Mouse (Mus musculus): ENCODE data around the gene Lhb. TPM values are rescaled to one million over a fixed set of nuclear protein-coding genes. Genes with fewer than 3 reads are reported as not detected.

The Lhb gene
- polyA plus RNA-seq, 1 experiment from 2014 or later: 1.5 TPM

Other genes starting within 250 kb of the Lhb start
- not detected in 2 replicates for gene Gfy, start 241.3 kb upstream of the Lhb start, polyA plus RNA-seq (2016; fragmentation: Nextera tagmentation; extraction: Ambion mirVana)
- not detected in 2 replicates for gene Pth2, start 239.8 kb upstream of the Lhb start, polyA plus RNA-seq (2016; fragmentation: Nextera tagmentation; extraction: Ambion mirVana)
- 0.64 and 0.80 TPM in 2 replicates for gene Ccdc155, start 215.9 kb upstream of the Lhb start, polyA plus RNA-seq (2016; fragmentation: Nextera tagmentation; extraction: Ambion mirVana)
- 1.8 and 2.1 TPM in 2 replicates for gene Dkkl1, start 208.7 kb upstream of the Lhb start, polyA plus RNA-seq (2016; fragmentation: Nextera tagmentation; extraction: Ambion mirVana)
- 324 and 370 TPM in 2 replicates for gene Tead2, start 205.1 kb upstream of the Lhb start, polyA plus RNA-seq (2016; fragmentation: Nextera tagmentation; extraction: Ambion mirVana)
- gene Cd37, start 181.7 kb upstream of the Lhb start, polyA plus RNA-seq (2016; fragmentation: Nextera tagmentation; extraction: Ambion mirVana): 1.0 and 1.1 TPM in 2 replicates
- 0.26 TPM in 1 of 2 replicates, not detected in the other for gene Slc6a16, start 179.7 kb upstream of the Lhb start, polyA plus RNA-seq (2016; fragmentation: Nextera tagmentation; extraction: Ambion mirVana)
- not detected in 2 replicates for gene Slc6a21, start 143.3 kb upstream of the Lhb start, polyA plus RNA-seq (2016; fragmentation: Nextera tagmentation; extraction: Ambion mirVana)
- 10.5 and 12.5 TPM in 2 replicates for gene Trpm4, start 87.0 kb upstream of the Lhb start, polyA plus RNA-seq (2016; fragmentation: Nextera tagmentation; extraction: Ambion mirVana)
- gene Hrc, start 85.5 kb upstream of the Lhb start, polyA plus RNA-seq (2016; fragmentation: Nextera tagmentation; extraction: Ambion mirVana): 0.36 and 0.42 TPM in 2 replicates
- gene Ppfia3, start 53.8 kb upstream of the Lhb start, polyA plus RNA-seq (2016; fragmentation: Nextera tagmentation; extraction: Ambion mirVana): 8.4 and 12.9 TPM in 2 replicates
- 0.89 and 1.5 TPM in 2 replicates for gene Lin7b, start 50.2 kb upstream of the Lhb start, polyA plus RNA-seq (2016; fragmentation: Nextera tagmentation; extraction: Ambion mirVana)
- 223 and 271 TPM in 2 replicates for gene Snrnp70, start 25.1 kb upstream of the Lhb start, polyA plus RNA-seq (2016; fragmentation: Nextera tagmentation; extraction: Ambion mirVana)
- 0.07 TPM in 1 of 2 replicates, not detected in the other for gene Kcna7, start 15.2 kb upstream of the Lhb start, polyA plus RNA-seq (2016; fragmentation: Nextera tagmentation; extraction: Ambion mirVana)
- gene Ntf5, start 7.1 kb upstream of the Lhb start, polyA plus RNA-seq (2016; fragmentation: Nextera tagmentation; extraction: Ambion mirVana): 1.0 and 1.1 TPM in 2 replicates
- 43.2 and 45.7 TPM in 2 replicates for gene Gys1, start 14.0 kb downstream of the Lhb start, polyA plus RNA-seq (2016; fragmentation: Nextera tagmentation; extraction: Ambion mirVana)
- gene Ruvbl2, start 17.3 kb downstream of the Lhb start, polyA plus RNA-seq (2016; fragmentation: Nextera tagmentation; extraction: Ambion mirVana): 192 and 212 TPM in 2 replicates
- 5,819 and 7,209 TPM in 2 replicates for gene Ftl1, start 39.1 kb downstream of the Lhb start, polyA plus RNA-seq (2016; fragmentation: Nextera tagmentation; extraction: Ambion mirVana)
- gene Bax, start 46.1 kb downstream of the Lhb start, polyA plus RNA-seq (2016; fragmentation: Nextera tagmentation; extraction: Ambion mirVana): 264 and 295 TPM in 2 replicates
- gene Tulp2, start 61.1 kb downstream of the Lhb start, polyA plus RNA-seq (2016; fragmentation: Nextera tagmentation; extraction: Ambion mirVana): 0.47 and 1.2 TPM in 2 replicates
- gene Gm45808, start 66.0 kb downstream of the Lhb start, polyA plus RNA-seq (2016; fragmentation: Nextera tagmentation; extraction: Ambion mirVana): not detected in 2 replicates
- 4.8 and 6.7 TPM in 2 replicates for gene Dhdh, start 68.0 kb downstream of the Lhb start, polyA plus RNA-seq (2016; fragmentation: Nextera tagmentation; extraction: Ambion mirVana)
- gene Nucb1, start 89.6 kb downstream of the Lhb start, polyA plus RNA-seq (2016; fragmentation: Nextera tagmentation; extraction: Ambion mirVana): 110 and 115 TPM in 2 replicates
- gene Ppp1r15a, start 105.4 kb downstream of the Lhb start, polyA plus RNA-seq (2016; fragmentation: Nextera tagmentation; extraction: Ambion mirVana): 18.6 and 20.2 TPM in 2 replicates
- 4.1 and 4.5 TPM in 2 replicates for gene Plekha4, start 105.5 kb downstream of the Lhb start, polyA plus RNA-seq (2016; fragmentation: Nextera tagmentation; extraction: Ambion mirVana)
- gene Hsd17b14, start 134.1 kb downstream of the Lhb start, polyA plus RNA-seq (2016; fragmentation: Nextera tagmentation; extraction: Ambion mirVana): 1.1 and 1.5 TPM in 2 replicates
- 37.1 and 46.2 TPM in 2 replicates for gene Bcat2, start 149.3 kb downstream of the Lhb start, polyA plus RNA-seq (2016; fragmentation: Nextera tagmentation; extraction: Ambion mirVana)
- not detected in 2 replicates for gene Fgf21, start 194.7 kb downstream of the Lhb start, polyA plus RNA-seq (2016; fragmentation: Nextera tagmentation; extraction: Ambion mirVana)
- 0.20 TPM in 1 of 2 replicates, not detected in the other for gene Fut1, start 196.5 kb downstream of the Lhb start, polyA plus RNA-seq (2016; fragmentation: Nextera tagmentation; extraction: Ambion mirVana)
- gene Izumo1, start 201.0 kb downstream of the Lhb start, polyA plus RNA-seq (2016; fragmentation: Nextera tagmentation; extraction: Ambion mirVana): 0.19 TPM in 1 of 2 replicates, not detected in the other
- 6.4 and 9.3 TPM in 2 replicates for gene Rasip1, start 206.7 kb downstream of the Lhb start, polyA plus RNA-seq (2016; fragmentation: Nextera tagmentation; extraction: Ambion mirVana)
- 2.6 and 2.9 TPM in 2 replicates for gene Mamstr, start 219.2 kb downstream of the Lhb start, polyA plus RNA-seq (2016; fragmentation: Nextera tagmentation; extraction: Ambion mirVana)
- gene Fut2, start 245.6 kb downstream of the Lhb start, polyA plus RNA-seq (2016; fragmentation: Nextera tagmentation; extraction: Ambion mirVana): 0.12 and 0.21 TPM in 2 replicates

All from hindbrain, embryonic 10.5 days (tissue).